Mouse (Mus musculus): ENCODE data around the gene Brd2.

Gene Brd2

DNA sequence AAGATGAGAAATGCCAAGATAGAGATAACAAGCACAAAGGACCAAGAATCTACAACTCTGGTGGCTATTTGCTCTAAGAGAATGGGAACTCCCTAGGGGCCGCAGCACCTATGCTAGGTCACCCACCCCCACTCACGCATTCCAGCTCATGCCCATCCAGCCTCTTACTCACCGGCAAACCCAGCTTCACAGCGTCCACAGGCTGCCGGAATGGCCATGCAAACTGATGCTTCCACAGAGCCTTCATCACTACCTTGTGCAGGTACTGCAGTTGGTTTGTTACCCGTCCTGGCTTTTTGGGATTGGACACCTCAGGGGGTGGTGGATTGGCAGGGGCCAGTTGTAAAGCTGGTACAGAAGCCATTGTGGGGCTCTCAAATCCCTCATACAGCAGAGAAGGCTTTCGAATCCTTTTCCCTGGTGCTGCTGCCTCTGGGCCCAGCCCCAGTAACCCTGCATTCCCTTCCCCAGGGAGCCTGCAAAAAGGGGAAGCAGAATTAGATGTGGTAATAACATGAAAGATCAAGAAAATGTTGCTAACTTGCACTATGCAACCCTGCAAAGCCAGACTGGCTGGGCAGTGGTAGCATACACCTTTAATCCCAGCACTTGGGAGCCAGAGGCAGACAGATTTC lies 5.6 kb downstream of the Brd2 start:
- no peak for DNase-seq (ENCODE audit: low spot score in 2 of 2)

- no peak for DNase-seq (ENCODE audit: low spot score in 2 of 2)
These were observed 8.3 kb downstream of the Brd2 start for GRCm38 (mm10) chr17:34114114-34114513.

DNA sequence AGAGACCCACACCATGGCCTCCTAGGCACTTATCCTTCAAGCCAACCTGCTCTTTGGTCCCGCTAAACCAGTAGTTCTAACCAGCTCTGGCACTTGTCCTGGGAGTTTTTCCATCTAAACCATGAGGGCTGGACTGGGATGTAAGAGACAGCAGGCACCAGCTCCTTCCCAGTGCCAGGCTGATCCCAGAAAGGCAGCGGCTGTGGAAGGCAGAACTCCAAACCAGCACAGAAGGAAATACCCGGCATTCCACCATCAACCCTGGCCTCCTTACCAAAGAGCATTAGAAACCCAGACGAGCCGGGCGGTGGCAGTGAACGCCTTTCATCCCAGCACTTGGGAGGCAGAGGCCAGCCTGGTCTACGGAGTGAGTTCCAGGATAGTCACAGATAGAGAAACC lies 12.1 kb downstream of the Brd2 start:
- DNase-seq (ENCODE audit: low spot score in 2 of 2), result no peak

DNA sequence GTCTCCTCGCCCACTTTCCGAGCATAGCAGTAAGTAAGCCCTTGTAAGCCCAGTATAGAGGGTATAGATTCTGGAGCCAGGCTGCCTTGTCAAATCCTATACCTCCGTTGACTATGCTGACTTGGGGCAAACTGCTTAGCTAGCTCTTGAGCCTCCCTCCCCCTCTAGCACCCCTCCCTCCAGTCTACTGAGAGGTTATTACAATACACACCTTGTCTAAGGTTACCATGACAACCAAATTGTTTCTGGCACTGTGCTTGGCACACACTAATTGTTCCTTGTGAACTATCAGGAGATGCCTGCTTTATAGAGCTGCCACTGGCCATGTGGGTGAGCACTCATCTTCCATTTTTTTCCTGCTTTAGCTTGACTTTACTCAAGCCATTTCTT lies 12.6 kb downstream of the Brd2 start:
- no peak for DNase-seq (ENCODE audit: low spot score in 2 of 2)

GRCm38 (mm10) chr17:34109038-34109805 lies 13.2 kb downstream of the Brd2 start:
- no peak for DNase-seq (ENCODE audit: low spot score in 2 of 2)

DNA sequence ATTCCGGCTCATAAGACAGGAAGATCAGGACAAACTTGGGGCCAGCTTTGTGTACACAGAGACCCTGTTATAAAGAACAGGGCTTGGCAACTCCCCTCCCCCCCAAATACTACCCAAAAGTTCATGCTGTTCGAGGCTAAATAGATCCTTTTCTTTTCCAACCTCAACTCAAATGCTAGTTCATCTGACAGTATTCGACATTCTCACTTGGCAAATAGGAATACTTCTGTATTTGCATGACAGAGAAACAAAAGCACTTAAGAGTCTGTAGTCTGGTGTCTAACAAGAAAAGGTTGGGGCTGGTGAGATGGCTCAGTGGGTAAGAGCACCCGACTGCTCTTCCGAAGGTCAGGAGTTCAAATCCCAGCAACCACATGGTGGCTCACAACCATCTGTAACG lies 14.0 kb downstream of the Brd2 start:
- DNase-seq (ENCODE audit: low spot score in 2 of 2), result no peak

GRCm38 (mm10) chr17:34107109-34107867 lies 15.1 kb downstream of the Brd2 start:
- DNase-seq (ENCODE audit: low spot score in 2 of 2), result no peak

- DNase-seq (ENCODE audit: low spot score in 2 of 2), result no peak
These were observed 15.9 kb downstream of the Brd2 start for GRCm38 (mm10) chr17:34106555-34106954.

- DNase-seq (ENCODE audit: low spot score in 2 of 2), result no peak
These were observed 17.6 kb downstream of the Brd2 start for GRCm38 (mm10) chr17:34104804-34105203.

DNA sequence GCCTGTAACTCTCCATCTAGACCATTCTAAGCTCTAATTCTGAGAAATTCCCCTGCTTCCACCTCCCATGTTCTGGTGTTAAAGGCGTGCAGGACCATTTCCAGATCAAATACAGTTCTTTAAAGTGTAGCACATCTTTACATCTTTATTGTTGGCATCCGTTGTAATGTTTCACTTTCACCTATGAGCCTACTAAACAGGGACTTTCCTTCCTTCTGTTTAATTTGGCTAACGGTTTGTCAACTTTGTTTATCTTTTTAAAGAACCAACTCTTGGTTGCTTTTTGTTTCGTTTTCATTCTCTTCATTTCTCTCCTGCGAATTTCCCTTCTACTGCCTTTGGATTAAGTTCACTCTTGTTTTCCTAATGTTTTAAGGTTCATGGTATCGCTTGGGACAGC lies 19.6 kb downstream of the Brd2 start:
- DNase-seq (ENCODE audit: low spot score in 2 of 2), result no peak

- DNase-seq (ENCODE audit: low spot score in 2 of 2), result peak; percentile 95 to 96
These were observed 20.8 kb downstream of the Brd2 start for GRCm38 (mm10) chr17:34101604-34102032.

GRCm38 (mm10) chr17:34101185-34101584 lies 21.2 kb downstream of the Brd2 start:
- no peak for DNase-seq (ENCODE audit: low spot score in 2 of 2)

DNA sequence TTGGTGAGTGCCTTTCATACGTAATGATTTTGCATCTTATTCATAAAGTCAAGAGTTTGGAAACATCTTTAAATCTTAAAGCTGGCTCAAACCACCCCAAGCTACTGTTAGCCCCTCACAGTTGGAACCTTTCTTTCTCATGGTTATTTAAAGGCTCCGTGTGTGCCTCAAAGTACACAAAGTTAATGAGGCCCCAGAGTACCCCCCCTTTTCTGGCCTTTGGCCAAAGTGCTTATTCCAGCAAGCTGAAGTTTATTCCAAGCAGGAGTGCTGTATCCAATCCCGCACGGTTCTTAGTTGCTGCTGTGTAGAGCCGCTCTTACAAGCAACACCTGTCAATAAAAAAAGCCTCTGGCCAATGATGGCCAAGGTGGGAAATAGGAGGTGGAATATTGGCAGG lies 22.9 kb downstream of the Brd2 start:
- DNase-seq (ENCODE audit: low spot score in 2 of 2), result no peak

- DNase-seq (ENCODE audit: low spot score in 2 of 2), result no peak
These were observed 23.5 kb downstream of the Brd2 start for GRCm38 (mm10) chr17:34098709-34099479.

DNA sequence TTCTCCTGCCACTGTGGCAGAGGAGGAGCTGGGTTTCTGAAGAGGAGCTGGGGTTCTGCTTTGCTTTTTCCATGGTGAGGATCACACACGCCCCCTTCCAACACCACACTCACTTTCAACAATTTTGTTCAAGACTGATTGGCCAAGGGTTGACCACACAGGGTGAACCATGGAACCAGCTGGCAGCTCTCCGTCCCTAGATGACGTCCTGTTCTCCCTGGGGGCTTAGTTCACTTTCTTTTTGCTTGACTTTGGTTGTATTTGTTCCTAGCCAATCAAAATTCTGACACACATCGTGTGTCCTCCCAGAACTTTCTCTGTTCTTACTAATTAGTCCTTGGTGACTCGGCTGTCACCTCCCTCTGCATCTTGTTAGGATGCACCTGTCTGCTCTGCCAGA lies 25.2 kb downstream of the Brd2 start:
- DNase-seq (ENCODE audit: low spot score in 2 of 2), result no peak

DNA sequence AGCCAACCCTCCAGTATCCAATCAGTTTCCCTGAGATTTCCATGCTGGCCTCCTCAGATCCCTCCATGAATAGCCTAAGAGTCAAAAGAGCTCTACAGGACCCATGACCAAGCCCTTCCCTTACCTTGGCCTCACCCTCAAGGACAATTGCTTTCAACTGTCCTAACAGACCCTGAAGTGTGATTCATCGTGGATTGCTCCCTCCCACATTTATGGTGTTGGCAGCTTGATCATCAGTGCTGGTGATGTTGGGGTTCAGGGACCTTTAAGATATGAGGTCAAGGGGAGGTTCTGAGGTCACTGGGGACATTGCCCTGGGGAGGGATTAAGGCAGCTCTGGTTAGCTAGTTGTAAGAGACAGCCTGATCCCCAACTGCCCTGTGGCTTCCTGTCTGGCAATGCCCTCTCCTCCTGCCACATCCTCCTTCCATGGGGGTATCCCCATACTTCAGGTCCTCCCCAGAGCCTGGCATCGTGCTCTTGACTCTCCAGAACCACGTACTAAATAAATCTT lies 25.9 kb downstream of the Brd2 start:
- no peak for DNase-seq (ENCODE audit: low spot score in 2 of 2)

GRCm38 (mm10) chr17:34094283-34095035 lies 28.0 kb downstream of the Brd2 start:
- no peak for DNase-seq (ENCODE audit: low spot score in 2 of 2)

GRCm38 (mm10) chr17:34093199-34093874 lies 29.1 kb downstream of the Brd2 start:
- no peak for DNase-seq (ENCODE audit: low spot score in 2 of 2)

DNA sequence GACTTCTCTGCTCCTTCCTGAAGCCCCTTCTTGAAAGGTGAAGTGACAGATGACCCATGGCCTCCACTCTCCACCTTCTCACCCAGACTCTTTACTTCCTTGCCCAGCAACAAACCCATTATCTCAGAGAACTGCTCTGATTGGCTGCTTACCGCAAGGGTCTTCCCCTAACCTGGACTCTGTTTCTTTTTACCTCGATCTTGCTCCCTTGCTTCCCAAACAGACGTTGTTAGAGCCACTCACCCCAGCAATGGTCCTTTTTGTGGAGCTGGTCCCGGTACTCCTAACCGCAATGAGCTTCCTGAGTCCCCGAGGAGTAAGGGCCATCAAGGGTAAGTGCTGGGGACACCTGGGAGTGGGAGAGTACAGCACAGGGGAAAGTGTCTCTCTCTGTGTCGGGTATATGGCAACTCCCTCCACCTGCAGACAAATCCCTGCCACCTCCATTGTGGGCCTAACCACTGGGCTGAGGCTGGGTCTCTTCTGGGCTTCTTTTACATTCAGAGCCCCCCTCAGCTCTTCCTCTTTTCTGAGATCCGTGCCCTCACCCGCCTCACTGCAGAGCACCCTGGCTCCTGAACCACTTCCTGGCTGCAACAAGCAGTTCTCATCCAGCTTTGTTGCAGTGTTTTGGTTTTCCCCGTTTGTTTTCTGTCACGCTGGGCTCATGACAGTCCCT lies 30.1 kb downstream of the Brd2 start, which contains the start of gene H2-Oa:
TSS of gene H2-Oa (plus strand) at position 144 of the 679 bp plus-strand sequence.
- DNase-seq (ENCODE audit: low spot score in 2 of 2), result peak in 1 of 2 experiments; percentile 51

DNA sequence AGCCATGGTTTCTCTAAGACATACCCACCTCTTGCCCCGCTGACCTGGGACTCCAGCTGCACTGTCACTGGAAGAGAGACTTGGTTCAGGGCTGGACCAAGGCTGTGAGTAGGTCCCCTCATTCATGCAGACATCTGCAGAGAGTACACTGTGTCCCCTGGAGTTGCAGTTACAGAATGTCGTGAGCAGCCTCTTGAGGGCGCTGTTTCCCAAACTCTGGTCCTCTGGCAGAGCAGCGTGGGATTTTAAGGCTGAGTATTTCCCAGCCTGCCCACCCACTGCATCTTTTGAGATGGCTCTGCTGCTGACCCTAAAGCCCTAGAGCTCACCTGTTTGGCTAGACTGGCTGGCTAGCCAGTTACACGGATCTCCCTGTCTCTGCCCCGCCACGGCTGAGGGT lies 31.5 kb downstream of the Brd2 start:
- peak; percentile 36 to 70 for DNase-seq (ENCODE audit: low spot score in 2 of 2)

Data from natural killer cell, adult 2 months (primary cell).